Mouse (Mus musculus) monocyte, adult 5-6 weeks (primary cell): ENCODE data around the gene Pi4k2a. TPM values are rescaled to one million over a fixed set of nuclear protein-coding genes. Genes with fewer than 3 reads are reported as not detected.
A peak's percentile ranks its signal among the peaks of the same experiment; 100 is the strongest.

Source experiments
- ATAC-seq: fragments of 153-309, 156-312 bp; replicated peaks from 2 replicates; pipeline ENCODE4 v1.8.0; 2017; ENCODE audit warnings: mild to moderate bottlenecking; ENCODE audit not compliant: low TSS enrichment, insufficient number of reproducible peaks, severe bottlenecking, poor library complexity, low FRiP score
- total RNA-seq: library from RNA; stranded (forward); fragments of 200-1000, 200-491, 200-594 nt; gene quantifications from 3 replicates; pipeline ENCODE4 v1.2.3, GENCODE M21; 2017

The Pi4k2a gene
- total RNA-seq, 1 experiment from 2014 or later = 19.9 TPM

GRCm38 (mm10) chr19:42128052-42128740 lies 37.9 kb downstream of the Pi4k2a start:
- no peak for ATAC-seq

- peak; percentile 87 for ATAC-seq
Observed at GRCm38 (mm10) chr19:42128787-42129508, 38.7 kb downstream of the Pi4k2a start, which contains the start of gene Avpi1. Gene Avpi1, minus strand, starts transcription at chr19:42129059.

- peak; percentile 11; the same call in 1 of the 2 replicates for ATAC-seq
Observed at GRCm38 (mm10) chr19:42129509-42130293, 39.4 kb downstream of the Pi4k2a start.

- ATAC-seq = no peak
Observed at GRCm38 (mm10) chr19:42130294-42130606, 40.0 kb downstream of the Pi4k2a start.

- ATAC-seq = no peak
Observed at GRCm38 (mm10) chr19:42131101-42131500, 40.8 kb downstream of the Pi4k2a start.

- no peak for ATAC-seq
Observed at GRCm38 (mm10) chr19:42135070-42135469, 44.8 kb downstream of the Pi4k2a start.

- ATAC-seq = no peak
Observed at GRCm38 (mm10) chr19:42136126-42136525, 45.9 kb downstream of the Pi4k2a start.

- no peak for ATAC-seq
Observed at GRCm38 (mm10) chr19:42137167-42137672, 47.0 kb downstream of the Pi4k2a start.

GRCm38 (mm10) chr19:42138517-42139285 lies 48.4 kb downstream of the Pi4k2a start:
- no peak for ATAC-seq

- ATAC-seq = 0 out of 2 replicates have a peak, but pooled peaks have one; percentile 51
Observed at GRCm38 (mm10) chr19:42139724-42140517, 49.7 kb downstream of the Pi4k2a start.

GRCm38 (mm10) chr19:42141998-42142397 lies 51.7 kb downstream of the Pi4k2a start:
- ATAC-seq = no peak

GRCm38 (mm10) chr19:42142757-42143156 lies 52.5 kb downstream of the Pi4k2a start:
- ATAC-seq = no peak

- no peak for ATAC-seq
Observed at GRCm38 (mm10) chr19:42144067-42144466, 53.8 kb downstream of the Pi4k2a start.

- ATAC-seq = no peak
Observed at GRCm38 (mm10) chr19:42144541-42145167, 54.4 kb downstream of the Pi4k2a start.

- ATAC-seq = no peak
Observed at GRCm38 (mm10) chr19:42145210-42145609, 54.9 kb downstream of the Pi4k2a start.

GRCm38 (mm10) chr19:42145731-42146130 lies 55.5 kb downstream of the Pi4k2a start:
- no peak for ATAC-seq

GRCm38 (mm10) chr19:42146276-42147010 lies 56.2 kb downstream of the Pi4k2a start:
- ATAC-seq = no peak
